ENCODE assay signal across 8 mouse cellular contexts in the genomic region with DNA sequence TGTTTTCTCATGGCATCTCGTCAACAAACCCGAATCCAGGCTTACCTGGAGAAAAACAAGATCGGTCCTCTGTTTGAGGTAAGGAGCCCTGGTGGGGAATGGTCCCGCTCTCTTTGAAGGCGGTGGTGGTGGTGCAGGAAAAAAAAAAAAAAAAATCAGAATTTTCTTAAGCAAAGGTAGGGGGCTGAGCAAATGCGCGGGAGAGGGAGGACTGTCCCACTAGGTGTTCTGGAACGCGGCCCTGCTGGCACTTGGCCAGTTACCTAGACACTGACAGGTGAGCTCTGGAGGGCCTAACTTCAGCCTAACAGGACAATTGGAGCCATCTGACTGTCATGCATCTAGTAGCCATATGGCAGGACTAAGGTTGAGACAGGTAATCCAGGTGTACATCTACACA. TPM values are rescaled to one million over a fixed set of nuclear protein-coding genes. Genes with fewer than 3 reads are reported as not detected.
DNase-seq lines count a peak whose midpoint lies in the region; ATAC-seq and TF ChIP-seq lines count a peak whose summit lies in the region.
"Had no signal": no experiment of that assay in that cellular context is flagged by ENCODE, and none has a peak within 500 bp of the region (broad histone marks: within the 10 kb centered on the region; RNA-seq: fewer than 3 reads in every experiment).

No protein-coding gene starts in this region.

- ATAC-seq in lung, postnatal 0 days: no peak
- ATAC-seq in hindbrain, embryonic 12.5 days (ENCODE audit: low FRiP score): peak; percentile 15; the same call in 1 of the 2 replicates
- ATAC-seq in midbrain, embryonic 11.5 days (ENCODE audit: low FRiP score): peak; percentile 54
- no peak for ATAC-seq in CD4-positive, CD25-positive, alpha-beta regulatory T cell, adult 4 months

- H3K27ac ChIP-seq in lung, postnatal 0 days (ENCODE audit: low read length): no peak overlapping the region
- H3K27ac ChIP-seq in cortical plate, adult 2 months (ENCODE audit: insufficient read depth, low read length): peak overlapping the region; percentile 71
- no peak overlapping the region for H3K27ac ChIP-seq in hindbrain, embryonic 12.5 days
- H3K27ac ChIP-seq in midbrain, embryonic 11.5 days (ENCODE audit: low read depth, low read length): no peak overlapping the region
- H3K27ac ChIP-seq: macrophage had no signal

- peak overlapping the region; percentile 34 for H3K4me3 ChIP-seq in lung, postnatal 0 days (ENCODE audit: low read depth, low read length)
- peak overlapping the region; percentile 87 for H3K4me3 ChIP-seq in cortical plate, adult 2 months (ENCODE audit: insufficient read depth, low read length)
- peak overlapping the region; percentile 43 for H3K4me3 ChIP-seq in hindbrain, embryonic 12.5 days
- H3K4me3 ChIP-seq in midbrain, embryonic 11.5 days (ENCODE audit: low read depth, low read length): peak overlapping the region; percentile 45

- H3K4me1 ChIP-seq in lung, postnatal 0 days (ENCODE audit: insufficient read depth, low read depth, low read length): no peaks in the 10 kb centered on the region
- peaks cover 1% of the 10 kb centered on the region; the same call in 1 of the 2 replicates for H3K4me1 ChIP-seq in cortical plate, adult 2 months (ENCODE audit: control insufficient read depth, insufficient read depth, low read length)
- peaks cover 3% of the 10 kb centered on the region; the same call in 1 of the 2 replicates for H3K4me1 ChIP-seq in hindbrain, embryonic 12.5 days
- H3K4me1 ChIP-seq in midbrain, embryonic 11.5 days (ENCODE audit: control insufficient read depth, insufficient read depth, low read length): no peaks in the 10 kb centered on the region

- H3K36me3 ChIP-seq in lung, postnatal 0 days (ENCODE audit: insufficient read depth, low read length): no peaks in the 10 kb centered on the region
- no peaks in the 10 kb centered on the region for H3K36me3 ChIP-seq in hindbrain, embryonic 12.5 days
- no peaks in the 10 kb centered on the region for H3K36me3 ChIP-seq in midbrain, embryonic 11.5 days (ENCODE audit: control insufficient read depth, insufficient read depth, low read length)

- no peak for TF ChIP-seq CTCF in lung, postnatal 0 days (IDR thresholded peaks at IDR 0.05)
- no peak for TF ChIP-seq CTCF in cortical plate, adult 2 months (IDR thresholded peaks at IDR 0.05; ENCODE audit: extremely low read depth, insufficient read depth, low read length)

- no peak for TF ChIP-seq POLR2A in cortical plate, adult 2 months (IDR thresholded peaks at IDR 0.05; ENCODE audit: extremely low read depth, insufficient read depth, low read length)

- WGBS in lung, postnatal 0 days: 2% methylated on average over 9 of the region's 9 CpGs
- under 1% methylated on average over 9 of the region's 9 CpGs for WGBS in hindbrain, embryonic 12.5 days
- 2% methylated on average over 9 of the region's 9 CpGs for WGBS in midbrain, embryonic 11.5 days

- peak; percentile 5 for DNase-seq in lung, postnatal 0 days (ENCODE audit: low spot score)
- no peak for DNase-seq in lung, postnatal 25 days (ENCODE audit: low spot score)
- no peak for DNase-seq in midbrain, embryonic 11.5 days (ENCODE audit: low spot score, missing footprints)
- DNase-seq in spleen, adult 18-20 months: no peak

- no peaks in the 10 kb centered on the region for H3K9me3 ChIP-seq in lung, postnatal 0 days (ENCODE audit: low read length)
- no peaks in the 10 kb centered on the region for H3K9me3 ChIP-seq in hindbrain, embryonic 12.5 days (replicated peaks)
- no peaks in the 10 kb centered on the region for H3K9me3 ChIP-seq in midbrain, embryonic 11.5 days (ENCODE audit: control insufficient read depth, low read length)

- H3K4me2 ChIP-seq in lung, postnatal 0 days (replicated peaks; ENCODE audit: low read depth, low read length): peak overlapping the region; percentile 69
- H3K4me2 ChIP-seq in hindbrain, embryonic 12.5 days (replicated peaks): peak overlapping the region; percentile 87
- H3K4me2 ChIP-seq in midbrain, embryonic 11.5 days: peak overlapping the region; percentile 85

- H3K27me3 ChIP-seq in lung, postnatal 0 days (replicated peaks; ENCODE audit: insufficient read depth, low read length): peaks cover 6% of the 10 kb centered on the region; the same call in 1 of the 2 replicates
- peaks cover 13% of the 10 kb centered on the region for H3K27me3 ChIP-seq in hindbrain, embryonic 12.5 days
- peaks cover 5% of the 10 kb centered on the region for H3K27me3 ChIP-seq in midbrain, embryonic 11.5 days (ENCODE audit: control insufficient read depth, insufficient read depth, low read length)

- no peak for TF ChIP-seq EP300 in lung, postnatal 0 days (IDR thresholded peaks at IDR 0.05)

- no peak overlapping the region for H3K9ac ChIP-seq in lung, postnatal 0 days (replicated peaks; ENCODE audit: low read depth)
- H3K9ac ChIP-seq in hindbrain, embryonic 12.5 days: peak overlapping the region; percentile 54
- H3K9ac ChIP-seq in midbrain, embryonic 11.5 days (ENCODE audit: low read length): peak overlapping the region; percentile 72

RNA-seq across cellular contexts. Expression of gene A830018L16Rik, which starts 0.7 kb away (rescaled TPM):
- 0.88 and 0.93 TPM in 2 replicates for polyA plus RNA-seq in lung, postnatal 0 days (2015; fragmentation: Nextera tagmentation; extraction: Ambion mirVana)
- 30.6 and 32.6 TPM in 2 replicates for polyA plus RNA-seq in cortical plate, adult 2 months (2012; rRNA removed)
- 2.9 and 3.9 TPM in 2 replicates for polyA plus RNA-seq in hindbrain, embryonic 12.5 days (2016; fragmentation: Nextera tagmentation; extraction: Ambion mirVana)
- polyA plus RNA-seq in midbrain, embryonic 11.5 days (2014; fragmentation: Nextera tagmentation; extraction: Ambion mirVana): 2.7 and 4.7 TPM in 2 replicates
- not detected for polyA plus RNA-seq in CD4-positive, CD25-positive, alpha-beta regulatory T cell, adult 4 months (2017; shearing (Covaris generic))
- polyA plus RNA-seq: macrophage had no signal

Comparison
In these comparisons a context has a peak if more than half of its experiments do, and no peak if none do; other contexts are left out.
1. ATAC-seq: peak in hindbrain, embryonic 12.5 days (single experiment) and midbrain, embryonic 11.5 days (single experiment); none in lung, postnatal 0 days (single experiment) and CD4-positive, CD25-positive, alpha-beta regulatory T cell, adult 4 months (single experiment).
2. H3K4me3 ChIP-seq: peak in every context shown above with its lines; median percentile 87 in cortical plate, adult 2 months; 45 in midbrain, embryonic 11.5 days; 43 in hindbrain, embryonic 12.5 days; 34 in lung, postnatal 0 days.
3. Peak in every context shown above with its lines, with median percentiles within 50 percentile points of each other: H3K4me2 ChIP-seq.